Mouse (Mus musculus): ENCODE data around the gene Cd22.
"Not testable (repeated sequence)": the region's sequence is repeated elsewhere in the genome, so short reads cannot be mapped to it uniquely, and the experiment has no call there.

The Cd22 gene

DNA sequence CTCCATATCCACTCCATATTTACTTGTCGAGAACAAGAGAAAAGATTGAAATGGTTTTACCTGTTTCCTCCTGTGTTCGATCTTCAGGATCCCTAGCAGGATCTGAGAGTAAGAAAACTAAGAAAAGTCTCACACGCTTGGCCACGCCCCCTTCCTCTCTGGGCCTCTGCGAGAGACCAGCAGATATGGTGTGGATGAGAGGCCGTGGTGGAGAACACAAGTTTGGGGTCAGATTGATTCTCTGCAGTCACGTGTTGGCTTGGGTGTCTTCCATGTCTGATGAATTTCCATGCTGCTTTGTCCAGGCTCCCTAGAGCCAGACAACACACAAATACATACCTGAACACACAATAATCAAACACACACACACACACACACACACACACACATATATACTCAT, at the start of gene Cd22:
Cd22 (minus strand) TSS at position 167 of the 400 bp plus-strand sequence.
- DNase-seq, result no peak

- DNase-seq, result not testable (repeated sequence)
These were observed 44.4 kb upstream of the Cd22 start, which contains the start of gene Hamp2 for GRCm38 (mm10) chr7:30924581-30924980. Gene Hamp2 (minus strand): TSS chr7:30924681.

DNA sequence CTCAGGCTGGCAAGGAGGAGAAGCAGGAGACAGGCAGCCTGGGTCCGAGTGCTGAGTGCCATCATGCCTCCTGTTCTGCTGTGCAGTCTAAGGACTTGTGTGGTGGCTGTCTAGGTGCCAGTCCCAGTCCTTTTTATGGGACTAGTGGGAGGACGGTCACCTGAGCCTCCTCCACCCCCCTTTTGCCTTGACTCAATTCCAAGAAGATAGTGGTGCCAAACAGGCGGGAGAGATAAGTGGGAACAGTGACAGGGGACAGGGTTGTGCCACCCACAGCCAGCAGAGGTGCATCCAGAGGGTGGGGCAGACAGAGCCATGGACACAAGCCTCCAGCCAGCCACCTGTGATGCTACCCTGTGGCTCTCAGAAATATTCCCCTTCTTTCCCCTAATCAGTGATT, 43.9 kb upstream of the Cd22 start:
- no peak for DNase-seq

DNA sequence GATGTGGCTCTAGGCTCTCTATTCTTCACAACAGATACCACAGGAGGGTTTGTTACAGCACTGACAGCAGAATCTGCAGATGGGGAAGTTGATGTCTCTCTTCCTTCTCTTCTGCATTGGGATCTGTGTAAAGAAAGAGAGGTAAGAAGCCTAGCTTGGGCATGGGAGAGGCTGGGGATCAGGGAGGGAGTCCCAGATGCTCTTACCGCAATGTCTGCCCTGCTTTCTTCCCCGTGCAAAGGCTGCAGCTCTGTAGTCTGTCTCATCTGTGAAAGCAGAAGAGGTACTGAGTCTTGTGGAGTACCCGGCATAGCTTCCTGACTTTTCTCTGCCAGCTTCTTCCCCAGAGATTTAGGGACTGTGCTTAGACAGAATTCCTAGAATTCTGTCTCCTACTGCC, 42.3 kb upstream of the Cd22 start:
- not testable (repeated sequence) for DNase-seq

DNA sequence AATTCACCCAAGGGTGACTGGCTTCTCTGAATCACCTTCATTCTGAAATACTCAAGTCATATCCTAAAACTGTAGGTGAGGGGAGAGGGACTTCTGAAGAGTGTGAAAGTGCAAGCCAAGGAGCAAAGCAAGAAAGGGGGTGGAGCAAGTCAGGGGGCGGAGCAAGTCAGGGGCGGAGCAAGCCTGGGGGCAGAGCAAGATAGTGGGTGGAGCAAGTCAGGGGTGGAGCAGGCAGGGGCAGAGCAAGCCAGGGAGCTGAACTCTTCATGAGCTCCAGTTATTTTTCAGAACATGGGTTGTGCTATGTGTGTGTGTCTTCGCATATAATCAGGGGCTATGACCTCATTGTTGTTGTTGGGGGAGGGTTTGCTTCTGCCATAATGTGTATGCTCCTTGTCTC, 40.1 kb upstream of the Cd22 start:
- no peak for DNase-seq

GRCm38 (mm10) chr7:30917219-30917618, 37.1 kb upstream of the Cd22 start:
- no peak for DNase-seq

DNA sequence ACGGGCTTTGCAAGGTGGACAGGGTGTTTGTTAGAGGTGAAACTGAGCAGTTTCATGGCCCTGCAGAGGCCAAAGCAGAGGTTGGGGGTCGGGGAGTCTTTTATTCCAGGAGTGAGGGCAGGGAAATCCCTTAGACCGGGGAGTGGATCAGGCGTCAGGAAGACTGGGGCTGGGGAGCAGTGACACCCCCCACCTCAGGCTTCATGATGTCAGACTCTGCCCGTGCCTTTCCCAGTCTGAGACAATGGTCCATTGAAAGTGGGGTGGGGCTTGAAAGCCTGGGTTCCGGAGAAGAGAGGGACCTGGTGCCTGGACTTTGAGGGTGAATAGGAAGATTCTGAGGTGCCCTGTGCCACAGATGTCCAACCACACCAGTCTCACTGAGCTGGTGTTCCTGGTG, 36.6 kb upstream of the Cd22 start:
- DNase-seq, result no peak

- DNase-seq, result no peak
These were observed 34.6 kb upstream of the Cd22 start, which contains the start of gene Mag for GRCm38 (mm10) chr7:30914732-30915131. Gene Mag (minus strand): TSS chr7:30914873.

DNA sequence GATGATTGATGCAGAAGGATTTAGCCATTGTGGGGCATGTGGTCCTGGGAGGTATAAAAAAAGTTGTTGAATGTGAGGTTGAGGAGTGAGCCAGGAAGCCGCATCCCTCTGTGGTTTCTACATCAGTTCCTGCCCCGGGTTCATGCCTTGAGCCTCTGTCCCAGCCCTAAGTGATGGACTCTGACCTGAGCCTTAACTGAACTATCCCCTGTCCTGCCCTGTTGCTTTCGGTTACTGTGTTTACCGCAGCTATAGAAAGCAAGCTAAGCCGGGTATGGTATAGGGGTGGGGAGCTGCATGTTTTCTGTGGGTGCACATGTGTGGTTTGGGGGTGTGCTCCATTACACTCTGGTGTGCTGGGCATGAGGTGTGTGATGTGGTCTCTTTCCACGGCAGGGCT, 29.6 kb upstream of the Cd22 start:
- DNase-seq, result no peak

DNA sequence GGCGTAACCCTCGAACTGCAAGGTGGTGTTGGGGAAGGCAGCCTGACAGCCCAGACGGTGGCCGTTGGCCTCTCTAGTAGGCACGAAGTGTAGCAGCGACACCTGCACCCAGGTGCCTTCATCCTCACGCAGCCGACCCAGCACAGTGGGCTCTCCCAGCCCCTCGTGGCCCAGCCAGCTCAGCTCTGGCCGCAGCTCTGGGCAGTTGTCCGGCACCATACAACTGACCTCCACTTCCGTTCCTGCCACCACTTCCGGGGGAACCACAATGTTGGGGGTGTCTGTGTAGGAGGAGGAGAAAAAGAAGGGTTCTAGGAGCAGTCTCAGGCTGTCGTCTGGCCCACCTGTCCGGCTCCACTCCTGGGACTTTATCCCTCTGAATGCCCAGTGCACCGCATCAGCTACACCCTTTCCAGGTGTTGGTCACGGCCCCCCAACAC, 28.9 kb upstream of the Cd22 start:
- no peak for DNase-seq

- DNase-seq, result peak; percentile 28 to 43
These were observed 28.3 kb upstream of the Cd22 start for GRCm38 (mm10) chr7:30908277-30908991.

GRCm38 (mm10) chr7:30904042-30904441, 23.9 kb upstream of the Cd22 start:
- DNase-seq, result peak; percentile 30 to 48

DNA sequence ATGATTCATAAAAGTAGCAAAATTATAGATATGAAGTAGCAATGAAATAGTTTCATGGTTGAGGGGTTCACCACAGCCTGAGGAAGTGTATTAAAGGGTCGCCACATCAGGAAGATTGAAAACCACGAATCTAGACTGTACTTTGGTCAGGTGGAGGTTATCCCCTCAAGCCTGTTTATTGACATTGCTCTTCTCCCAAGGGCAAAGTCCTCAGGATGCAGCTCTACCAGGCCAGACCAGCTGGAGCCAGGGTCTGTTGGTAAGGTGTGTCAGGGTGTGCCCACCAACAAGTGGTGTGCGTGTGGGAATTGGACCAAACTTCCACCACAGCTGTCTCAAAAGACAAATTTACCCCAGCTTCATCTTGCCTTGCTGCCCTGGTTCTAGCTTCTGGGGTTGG, 15.1 kb upstream of the Cd22 start:
- no peak for DNase-seq

DNA sequence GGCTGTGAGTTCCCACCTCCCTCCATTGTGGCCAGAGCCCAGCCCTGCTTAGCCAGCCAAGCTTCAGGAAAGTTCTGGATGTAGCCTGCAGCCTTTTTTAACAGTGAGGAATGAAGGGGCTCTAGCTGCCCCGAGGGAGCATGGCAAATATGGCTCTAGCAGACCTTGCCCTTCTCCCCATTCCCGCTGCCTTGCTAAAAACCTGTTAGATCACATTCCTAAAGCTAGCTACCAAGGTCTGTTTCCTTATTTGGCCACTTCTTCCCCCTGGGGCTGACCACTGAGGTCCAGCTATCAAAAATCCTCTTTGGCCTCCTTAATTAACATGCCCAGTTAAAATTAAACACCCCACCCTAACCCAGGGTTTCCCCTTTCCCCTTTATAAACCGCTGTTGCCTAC, 12.4 kb upstream of the Cd22 start:
- DNase-seq, result no peak

GRCm38 (mm10) chr7:30891746-30892145, 11.6 kb upstream of the Cd22 start:
- no peak for DNase-seq

- no peak for DNase-seq
These were observed 10.5 kb upstream of the Cd22 start for GRCm38 (mm10) chr7:30890681-30891080.

GRCm38 (mm10) chr7:30888786-30889185, 8.6 kb upstream of the Cd22 start:
- no peak for DNase-seq

GRCm38 (mm10) chr7:30887568-30888188, 7.5 kb upstream of the Cd22 start:
- peak; percentile 36 to 45 for DNase-seq

- no peak for DNase-seq
These were observed 6.7 kb upstream of the Cd22 start for GRCm38 (mm10) chr7:30886852-30887251.

GRCm38 (mm10) chr7:30884047-30884446, 3.9 kb upstream of the Cd22 start:
- peak; percentile 21 to 22 for DNase-seq

DNA sequence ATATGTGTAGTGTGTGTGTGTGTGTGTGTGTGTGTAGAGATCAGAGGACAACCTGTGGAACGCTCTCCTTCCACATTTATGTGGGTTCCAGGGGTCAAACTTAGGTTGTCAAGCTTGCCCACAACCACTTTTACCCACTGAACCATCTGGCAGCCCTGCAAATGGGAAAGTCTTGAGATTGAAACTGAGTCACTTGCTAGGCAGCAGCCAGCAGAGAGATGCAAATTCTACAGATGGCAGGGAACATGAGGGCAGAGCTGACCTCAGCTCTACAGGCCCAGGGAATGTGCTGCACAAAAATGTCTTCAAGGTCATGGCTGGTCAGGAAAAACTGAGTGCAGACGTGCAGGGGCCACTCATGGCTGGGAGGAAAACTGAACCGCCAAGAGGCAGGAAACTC, 1.2 kb upstream of the Cd22 start:
- DNase-seq, result no peak

DNA sequence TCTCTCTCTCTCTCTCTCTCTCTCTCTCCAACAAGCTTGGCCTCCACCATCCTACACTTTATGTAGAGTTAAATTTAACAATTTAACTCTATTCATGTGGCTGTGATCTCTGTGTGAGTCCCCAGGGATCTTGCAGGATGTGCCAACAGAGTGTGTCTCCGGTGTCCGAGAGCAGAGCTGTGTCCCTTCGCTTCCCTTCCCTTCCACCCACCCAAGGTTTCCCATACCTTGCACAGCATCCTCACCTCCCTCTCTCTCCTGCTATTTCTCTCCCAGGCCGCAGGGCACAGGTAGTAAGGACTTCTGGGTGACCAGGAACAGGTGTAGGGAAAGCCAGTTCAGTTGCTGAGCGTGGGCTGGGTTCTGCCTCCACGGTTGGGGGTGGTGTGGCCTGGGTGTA, 1.2 kb downstream of the Cd22 start:
- no peak for DNase-seq

GRCm38 (mm10) chr7:30873083-30873482, 7.1 kb downstream of the Cd22 start:
- DNase-seq, result peak; percentile 91 to 94

DNA sequence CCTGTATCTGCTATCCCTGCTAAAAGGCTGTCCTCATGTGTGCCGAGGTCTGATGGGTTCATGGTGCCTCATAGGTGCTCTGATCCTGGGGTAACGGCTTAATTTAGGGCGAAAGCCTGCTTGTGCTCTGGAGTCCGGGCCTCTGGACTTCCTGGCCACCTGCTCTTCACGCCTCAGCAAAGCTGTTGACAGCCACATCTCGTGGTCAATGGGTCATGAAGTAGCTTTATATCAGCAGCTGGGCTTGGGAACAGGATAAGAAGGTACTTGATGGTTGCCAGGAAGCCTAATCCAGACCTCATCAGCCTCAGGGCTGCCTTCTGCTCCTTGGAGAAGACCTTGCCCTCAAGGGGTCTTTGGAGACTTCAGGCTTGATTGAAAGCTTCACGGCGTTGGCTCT, 16.8 kb downstream of the Cd22 start:
- DNase-seq, result no peak

DNA sequence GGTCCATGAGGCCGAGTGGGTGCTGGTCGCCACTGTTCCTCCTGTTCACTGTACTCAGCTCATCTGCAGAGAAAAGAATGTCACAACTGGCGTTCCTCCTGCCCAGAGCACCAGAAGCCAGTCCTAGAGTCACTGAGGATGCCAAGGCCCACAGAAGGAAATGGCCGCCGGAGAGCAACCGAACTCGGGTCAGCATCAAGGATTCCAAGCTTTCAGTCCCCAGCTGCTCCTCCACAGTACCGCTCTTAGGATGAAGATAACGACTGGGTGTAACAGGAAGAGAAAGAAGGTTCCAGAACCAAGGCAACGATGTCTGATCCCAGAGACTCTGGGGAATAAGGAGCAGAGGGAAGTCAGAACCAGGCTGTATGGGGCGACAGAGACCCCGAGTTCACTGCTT, 18.7 kb downstream of the Cd22 start, which contains the start of gene Ffar1:
Ffar1 (minus strand) TSS at position 101 of the 400 bp plus-strand sequence.
- DNase-seq, result no peak
